Mouse (Mus musculus) brain, adult 2 months (tissue): ENCODE data around the gene Olfr157.

Experiments used
- DNase-seq: peaks from one replicate; pipeline ENCODE4 v3.0.0; 2011; ENCODE audit warnings: low read depth, low spot score

Gene Olfr157

GRCm38 (mm10) chr4:43840101-43840500 is at the start of gene Olfr157:
TSS of gene Olfr157 (minus strand) at chr4:43840201.
- no peak for DNase-seq

GRCm38 (mm10) chr4:43884196-43884595 is 44.2 kb upstream of the Olfr157 start:
- no peak for DNase-seq

GRCm38 (mm10) chr4:43879566-43879965 is 39.6 kb upstream of the Olfr157 start:
- no peak for DNase-seq

- no peak for DNase-seq
Measured at GRCm38 (mm10) chr4:43878121-43878776, 38.2 kb upstream of the Olfr157 start.

DNA sequence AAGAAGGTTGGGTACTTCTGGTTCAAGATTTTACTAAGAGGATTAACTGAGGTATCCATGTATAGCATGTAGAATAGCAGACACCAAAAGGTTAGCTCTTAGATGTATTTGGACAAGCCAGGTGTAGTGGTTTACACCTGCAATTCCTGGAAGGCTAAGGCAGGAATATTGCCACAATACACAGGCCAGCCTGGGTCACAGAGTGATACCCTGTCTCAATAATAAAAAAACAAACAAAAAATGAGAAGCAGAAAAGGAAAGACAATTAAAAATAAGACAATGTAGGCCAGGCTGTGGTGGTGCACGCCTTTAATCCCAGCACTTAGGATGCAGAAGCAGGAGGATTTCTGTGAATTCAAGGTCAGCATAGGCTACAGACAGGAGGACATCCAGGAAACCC is 37.2 kb upstream of the Olfr157 start:
- no peak for DNase-seq

GRCm38 (mm10) chr4:43875919-43876411 is 36.0 kb upstream of the Olfr157 start:
- DNase-seq: peak; percentile 43

DNA sequence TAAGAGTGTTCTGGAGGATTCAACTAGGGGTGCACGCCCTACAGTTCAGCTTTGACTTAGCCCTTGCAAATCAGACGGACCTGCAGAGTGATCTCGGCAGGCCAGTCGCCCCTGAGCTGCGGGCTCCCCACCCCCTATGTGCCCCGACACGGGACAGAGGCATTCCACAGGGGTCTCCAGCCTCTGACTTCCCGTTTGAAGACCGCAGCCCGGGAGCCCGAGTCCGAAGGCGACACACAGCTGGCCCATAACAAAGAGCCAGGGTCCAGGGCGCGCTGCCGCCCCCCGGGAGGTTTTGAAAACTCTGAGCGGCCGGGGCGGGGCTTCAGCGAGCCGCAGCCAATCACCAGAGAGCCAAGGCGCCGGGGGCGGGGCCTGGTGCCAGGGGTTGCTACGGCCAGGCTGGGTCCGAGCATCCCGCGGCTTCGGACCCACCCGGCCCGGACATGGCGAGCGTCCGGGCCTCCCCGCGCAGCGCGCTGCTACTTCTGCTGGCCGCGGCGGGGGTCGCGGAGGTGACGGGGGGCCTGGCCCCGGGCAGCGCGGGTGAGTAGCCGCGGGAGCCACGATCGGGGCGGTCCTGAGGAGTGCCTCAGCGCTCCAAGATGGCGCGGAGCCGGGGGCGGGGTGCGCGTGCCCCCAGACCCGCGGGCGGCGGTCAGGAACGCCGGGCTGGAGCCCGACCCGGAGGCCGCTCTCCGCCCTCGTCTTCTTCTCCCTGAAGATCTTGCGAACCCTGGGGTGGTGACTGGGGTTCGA is 35.3 kb upstream of the Olfr157 start, which contains the start of gene Reck:
TSS of gene Reck (plus strand) at position 371 of the 759 bp plus-strand sequence.
- peak; percentile 73 for DNase-seq

GRCm38 (mm10) chr4:43874501-43874900 is 34.5 kb upstream of the Olfr157 start:
- DNase-seq: peak; percentile 31

DNA sequence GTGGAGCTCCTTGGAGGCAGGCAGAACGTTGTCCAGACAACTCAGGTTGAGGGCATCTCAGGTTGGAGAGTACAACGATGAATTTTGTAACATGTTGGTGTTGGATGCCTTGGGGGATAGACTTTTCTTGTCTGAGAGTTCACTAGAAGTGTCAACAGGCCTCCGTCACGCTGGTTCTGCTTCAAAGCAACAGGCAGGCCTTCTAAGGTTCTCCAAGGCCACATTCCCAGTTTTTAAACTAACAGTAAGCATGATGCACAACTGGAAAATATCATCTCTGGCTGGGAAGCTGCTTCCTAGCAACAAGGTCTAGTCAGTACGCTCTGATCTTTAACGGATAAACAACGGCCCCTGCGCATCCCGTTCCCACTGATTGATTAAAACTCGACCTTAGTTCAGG is 29.8 kb upstream of the Olfr157 start:
- DNase-seq: no peak

- no peak for DNase-seq
Measured at GRCm38 (mm10) chr4:43863298-43863697, 23.3 kb upstream of the Olfr157 start.

- peak; percentile 87 for DNase-seq
Measured at GRCm38 (mm10) chr4:43860744-43861519, 20.9 kb upstream of the Olfr157 start.

- no peak for DNase-seq
Measured at GRCm38 (mm10) chr4:43859886-43860285, 19.9 kb upstream of the Olfr157 start.

GRCm38 (mm10) chr4:43854101-43854500 is 14.1 kb upstream of the Olfr157 start:
- DNase-seq: no peak

GRCm38 (mm10) chr4:43851265-43851664 is 11.3 kb upstream of the Olfr157 start, which contains the start of gene Olfr155:
TSS of gene Olfr155 (plus strand) at chr4:43851565.
- DNase-seq: no peak

GRCm38 (mm10) chr4:43838326-43838725 is 1.7 kb downstream of the Olfr157 start:
- no peak for DNase-seq

GRCm38 (mm10) chr4:43834749-43835148 is 5.3 kb downstream of the Olfr157 start:
- DNase-seq: no peak

GRCm38 (mm10) chr4:43833752-43834151 is 6.2 kb downstream of the Olfr157 start:
- no peak for DNase-seq

- no peak for DNase-seq
Measured at GRCm38 (mm10) chr4:43832031-43832430, 8.0 kb downstream of the Olfr157 start.

DNA sequence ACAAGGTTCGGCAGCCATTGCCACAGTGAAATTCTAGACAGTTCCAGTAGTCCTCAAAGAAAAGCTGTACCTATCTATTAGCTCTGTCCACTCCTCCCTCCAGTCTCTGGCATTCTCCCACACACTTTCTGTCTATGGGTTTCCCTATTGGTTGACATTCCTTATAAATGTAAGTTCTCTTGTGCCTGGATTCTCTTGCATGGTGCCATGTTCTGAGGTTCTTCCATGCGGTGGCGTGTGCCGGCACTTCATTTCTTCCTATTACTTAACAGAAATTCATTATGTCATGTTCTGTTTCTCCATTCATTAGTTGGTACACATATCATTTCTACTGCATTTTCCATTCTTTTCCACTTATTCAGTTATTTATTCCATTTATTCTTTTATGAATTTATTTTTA is 11.2 kb downstream of the Olfr157 start:
- no peak for DNase-seq

DNA sequence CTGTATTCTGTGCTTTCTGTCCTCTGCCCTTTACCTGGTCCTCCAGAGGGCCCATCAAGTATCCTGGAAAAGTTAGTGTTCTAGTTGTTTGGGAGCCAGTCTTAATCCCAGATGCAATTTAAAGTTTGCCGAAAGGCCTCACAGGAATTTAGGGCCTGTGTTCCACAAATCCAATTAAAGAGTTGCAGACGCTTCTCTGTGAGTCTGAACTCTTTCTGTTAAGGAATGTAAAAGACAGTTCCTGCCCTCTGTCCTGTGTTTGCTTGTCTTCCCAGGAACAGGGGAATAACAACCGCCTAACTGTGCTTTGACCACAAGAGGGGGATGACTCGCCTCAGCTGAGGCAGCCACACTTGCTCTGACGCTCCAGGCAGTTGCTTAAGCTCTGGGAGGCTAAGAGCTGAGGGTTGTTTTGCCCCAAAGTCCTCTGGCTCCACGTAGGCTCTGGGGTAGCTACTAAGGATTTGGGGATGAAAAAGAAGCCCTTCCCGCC is 16.1 kb downstream of the Olfr157 start, which contains the start of gene Olfr156:
TSS of gene Olfr156 (minus strand) at position 51 of the 493 bp plus-strand sequence.
- peak; percentile 38 for DNase-seq

DNA sequence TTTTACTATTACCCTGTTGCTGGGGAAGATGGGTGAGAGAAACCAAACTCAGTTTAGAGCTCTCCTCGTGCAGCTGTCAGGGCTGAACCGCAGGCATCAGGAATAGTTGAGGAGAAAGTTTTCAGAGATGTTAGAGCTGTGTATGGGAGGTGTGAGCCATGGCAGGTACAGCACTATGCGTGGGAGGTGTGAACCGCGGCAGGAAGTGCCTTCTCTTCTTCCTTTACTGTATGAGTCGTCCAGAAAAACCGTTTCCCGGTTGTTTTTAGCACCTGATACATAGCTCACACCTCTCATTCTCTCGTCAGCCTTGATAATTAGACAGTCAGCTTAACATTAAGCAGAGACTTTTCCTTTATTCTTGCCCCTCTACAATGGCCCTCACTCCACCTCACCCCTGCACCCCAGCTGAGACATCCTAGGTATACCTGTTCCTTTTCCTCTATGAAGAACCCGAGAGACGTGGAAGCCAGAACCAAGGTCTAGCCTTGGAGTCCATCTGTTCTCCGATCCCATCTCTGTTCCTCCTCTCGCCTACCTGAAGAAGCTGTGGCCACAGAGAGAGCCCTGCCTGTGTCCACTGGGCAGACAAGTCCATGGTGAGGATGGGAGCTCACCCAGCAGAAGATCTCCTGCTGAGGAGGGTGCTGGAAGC is 17.0 kb downstream of the Olfr157 start:
- DNase-seq: peak; percentile 33
